Mouse (Mus musculus) heart, postnatal 0 days (tissue): ENCODE results near the gene Fam209.

Experiments used
- CTCF ChIP-seq: IDR thresholded peaks from 2 replicates; pipeline ENCODE4 v1.5.1; 2016; ENCODE audit warnings: antibody characterized with exemption, control low read depth, low read depth
- EP300 ChIP-seq: IDR thresholded peaks from 2 replicates; pipeline ENCODE4 v1.6.1; 2016; ENCODE audit warnings: antibody characterized with exemption, low read depth

DNA sequence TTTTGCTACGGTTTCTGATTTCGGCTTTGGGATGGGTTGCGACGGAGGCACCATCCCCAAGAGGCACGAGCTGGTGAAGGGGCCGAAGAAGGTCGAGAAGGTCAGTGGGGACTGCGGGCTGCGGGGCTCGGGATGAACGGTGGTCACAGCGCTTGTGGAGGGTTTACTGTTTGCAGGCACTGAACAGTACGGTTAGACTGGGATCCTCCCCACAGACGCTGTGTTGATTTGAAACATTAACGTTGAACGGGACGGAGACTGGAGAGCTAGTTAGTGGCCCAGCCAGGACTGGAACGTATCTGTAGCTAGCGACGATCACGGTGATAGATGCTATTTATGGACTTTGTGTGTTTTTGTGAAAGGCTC is 31.7 kb upstream of the Fam209 start:
- TF ChIP-seq CTCF (no peak), EP300 (no peak)
